Comparison of ENCODE assay signal across 8 mouse cellular contexts in genomic region chr10:75872025-75872914, GRCm38 (mm10). TPM values are rescaled to one million over a fixed set of nuclear protein-coding genes. Genes with fewer than 3 reads are reported as not detected.
DNase-seq lines count a peak whose midpoint lies in the region; ATAC-seq and TF ChIP-seq lines count a peak whose summit lies in the region.

No protein-coding gene starts in this region.

- H3K9me3 ChIP-seq in kidney, embryonic 16.5 days (ENCODE audit: low read length): no peaks in the 10 kb centered on the region
- H3K9me3 ChIP-seq in embryonic facial prominence, embryonic 12.5 days: no peaks in the 10 kb centered on the region
- no peaks in the 10 kb centered on the region for H3K9me3 ChIP-seq in intestine, embryonic 15.5 days
- no peaks in the 10 kb centered on the region for H3K9me3 ChIP-seq in midbrain, postnatal 0 days (ENCODE audit: low read length)

- peak overlapping the region; percentile 63 for H3K9ac ChIP-seq in kidney, embryonic 16.5 days (replicated peaks; ENCODE audit: low read length)
- no peak overlapping the region for H3K9ac ChIP-seq in embryonic facial prominence, embryonic 12.5 days
- H3K9ac ChIP-seq in intestine, embryonic 15.5 days: 0 out of 2 replicates have a peak overlapping the region, but pooled peaks have one; percentile 9
- peak overlapping the region; percentile 55; the same call in 1 of the 2 replicates for H3K9ac ChIP-seq in midbrain, postnatal 0 days (replicated peaks; ENCODE audit: low read length, poor library complexity, severe bottlenecking)

- H3K27ac ChIP-seq in kidney, embryonic 16.5 days (ENCODE audit: low read length): peak overlapping the region; percentile 7
- 0 out of 2 replicates have a peak overlapping the region, but pooled peaks have one; percentile 72 for H3K27ac ChIP-seq in embryonic facial prominence, embryonic 12.5 days
- no peak overlapping the region for H3K27ac ChIP-seq in intestine, embryonic 15.5 days
- peak overlapping the region; percentile 78; the same call in 1 of the 2 replicates for H3K27ac ChIP-seq in midbrain, postnatal 0 days (ENCODE audit: low read depth, low read length)

- peaks cover 11% of the 10 kb centered on the region; the same call in 1 of the 2 replicates for H3K4me1 ChIP-seq in kidney, embryonic 16.5 days (ENCODE audit: insufficient read depth, low read length)
- peaks cover 11% of the 10 kb centered on the region for H3K4me1 ChIP-seq in embryonic facial prominence, embryonic 12.5 days
- peaks cover 5% of the 10 kb centered on the region; the same call in 1 of the 2 replicates for H3K4me1 ChIP-seq in intestine, embryonic 15.5 days (replicated peaks)
- H3K4me1 ChIP-seq in midbrain, postnatal 0 days (ENCODE audit: insufficient read depth, low read length): peaks cover 4% of the 10 kb centered on the region; the same call in 1 of the 2 replicates

- TF ChIP-seq CTCF in midbrain, postnatal 0 days (IDR thresholded peaks at IDR 0.05): no peak

- WGBS in kidney, embryonic 16.5 days: 37% methylated on average over 10 of the region's 10 CpGs
- 34% methylated on average over 10 of the region's 10 CpGs for WGBS in embryonic facial prominence, embryonic 12.5 days
- 36% methylated on average over 10 of the region's 10 CpGs for WGBS in intestine, embryonic 15.5 days
- WGBS in midbrain, postnatal 0 days: 34% methylated on average over 10 of the region's 10 CpGs

- no peak for DNase-seq in kidney, postnatal 4 days
- no peak for DNase-seq in midbrain, postnatal 0 days (ENCODE audit: low spot score)
- no peak for DNase-seq in frontal cortex, postnatal 14 days (ENCODE audit: low spot score in 2 of 2)
- no peak for DNase-seq in thymus, adult 18-20 months
- DNase-seq in frontal cortex, adult 2 months (ENCODE audit: extremely low spot score in 1 of 2, low spot score in 1 of 2): no peak

- H3K27me3 ChIP-seq in kidney, embryonic 16.5 days (ENCODE audit: insufficient read depth, low read length): no peaks in the 10 kb centered on the region
- H3K27me3 ChIP-seq in embryonic facial prominence, embryonic 12.5 days: no peaks in the 10 kb centered on the region
- no peaks in the 10 kb centered on the region for H3K27me3 ChIP-seq in intestine, embryonic 15.5 days (replicated peaks)
- H3K27me3 ChIP-seq in midbrain, postnatal 0 days (ENCODE audit: insufficient read depth, low read length): no peaks in the 10 kb centered on the region

- peak overlapping the region; percentile 39 for H3K4me3 ChIP-seq in kidney, embryonic 16.5 days (ENCODE audit: low read length)
- peak overlapping the region; percentile 33 for H3K4me3 ChIP-seq in embryonic facial prominence, embryonic 12.5 days
- H3K4me3 ChIP-seq in intestine, embryonic 15.5 days (replicated peaks): peak overlapping the region; percentile 32
- H3K4me3 ChIP-seq in midbrain, postnatal 0 days (ENCODE audit: low read depth, low read length): peak overlapping the region; percentile 31

- peak overlapping the region; percentile 71 for H3K4me2 ChIP-seq in kidney, embryonic 16.5 days (replicated peaks; ENCODE audit: low read depth, low read length)
- H3K4me2 ChIP-seq in embryonic facial prominence, embryonic 12.5 days (replicated peaks): peak overlapping the region; percentile 57
- H3K4me2 ChIP-seq in intestine, embryonic 15.5 days (replicated peaks): peak overlapping the region; percentile 70
- peak overlapping the region; percentile 67 for H3K4me2 ChIP-seq in midbrain, postnatal 0 days (ENCODE audit: low read depth, low read length, poor library complexity, severe bottlenecking)

- no peaks in the 10 kb centered on the region for H3K36me3 ChIP-seq in kidney, embryonic 16.5 days (ENCODE audit: insufficient read depth, low read length)
- no peaks in the 10 kb centered on the region for H3K36me3 ChIP-seq in embryonic facial prominence, embryonic 12.5 days
- no peaks in the 10 kb centered on the region for H3K36me3 ChIP-seq in intestine, embryonic 15.5 days
- no peaks in the 10 kb centered on the region for H3K36me3 ChIP-seq in midbrain, postnatal 0 days (ENCODE audit: insufficient read depth, low read length)

- ATAC-seq in kidney, embryonic 16.5 days (ENCODE audit: low FRiP score, low TSS enrichment): no peak
- ATAC-seq in embryonic facial prominence, embryonic 12.5 days (ENCODE audit: insufficient number of reproducible peaks, insufficient read depth, low FRiP score, low TSS enrichment): no peak
- ATAC-seq in intestine, embryonic 15.5 days: no peak; the same call in 1 of the 2 replicates
- ATAC-seq in midbrain, postnatal 0 days (ENCODE audit: low FRiP score): no peak

RNA-seq across cellular contexts. Expression of gene Mif, which starts 12.2 kb away (rescaled TPM):
- 2,002 and 2,111 TPM in 2 replicates for polyA plus RNA-seq in kidney, embryonic 16.5 days (2015; fragmentation: Nextera tagmentation; extraction: Ambion mirVana)
- polyA plus RNA-seq in embryonic facial prominence, embryonic 12.5 days (2016; fragmentation: Nextera tagmentation; extraction: Ambion mirVana): 1,615 and 1,742 TPM in 2 replicates
- polyA plus RNA-seq in intestine, embryonic 15.5 days (2015; fragmentation: Nextera tagmentation; extraction: Ambion mirVana): 2,230 and 2,305 TPM in 2 replicates
- total RNA-seq in midbrain, postnatal 0 days (2014; rRNA removed): 736 and 976 TPM in 2 replicates
- 1,685 and 1,800 TPM in 2 replicates for polyA plus RNA-seq in midbrain, postnatal 0 days (2015; fragmentation: Nextera tagmentation; extraction: Ambion mirVana)
- 1,072 and 1,398 TPM in 2 replicates for polyA plus RNA-seq in frontal cortex, adult 2 months (2012; rRNA removed)

RNA-seq across cellular contexts. Expression of gene Derl3, which starts 20.9 kb away (rescaled TPM):
- polyA plus RNA-seq in kidney, embryonic 16.5 days (2015; fragmentation: Nextera tagmentation; extraction: Ambion mirVana): 4.0 and 4.4 TPM in 2 replicates
- polyA plus RNA-seq in embryonic facial prominence, embryonic 12.5 days (2016; fragmentation: Nextera tagmentation; extraction: Ambion mirVana): 3.2 and 3.9 TPM in 2 replicates
- polyA plus RNA-seq in intestine, embryonic 15.5 days (2015; fragmentation: Nextera tagmentation; extraction: Ambion mirVana): 4.4 and 8.5 TPM in 2 replicates
- total RNA-seq in midbrain, postnatal 0 days (2014; rRNA removed): 0.80 and 1.4 TPM in 2 replicates
- 0.58 and 1.4 TPM in 2 replicates for polyA plus RNA-seq in midbrain, postnatal 0 days (2015; fragmentation: Nextera tagmentation; extraction: Ambion mirVana)
- 5.3 and 6.5 TPM in 2 replicates for polyA plus RNA-seq in frontal cortex, adult 2 months (2012; rRNA removed)

RNA-seq across cellular contexts. Expression of gene Gstt2, which starts 35.0 kb away (rescaled TPM):
- polyA plus RNA-seq in kidney, embryonic 16.5 days (2015; fragmentation: Nextera tagmentation; extraction: Ambion mirVana): 53.0 and 56.2 TPM in 2 replicates
- 9.6 and 12.0 TPM in 2 replicates for polyA plus RNA-seq in embryonic facial prominence, embryonic 12.5 days (2016; fragmentation: Nextera tagmentation; extraction: Ambion mirVana)
- 57.5 and 63.1 TPM in 2 replicates for polyA plus RNA-seq in intestine, embryonic 15.5 days (2015; fragmentation: Nextera tagmentation; extraction: Ambion mirVana)
- total RNA-seq in midbrain, postnatal 0 days (2014; rRNA removed): 2.0 and 5.5 TPM in 2 replicates
- polyA plus RNA-seq in midbrain, postnatal 0 days (2015; fragmentation: Nextera tagmentation; extraction: Ambion mirVana): 7.7 and 10.7 TPM in 2 replicates
- polyA plus RNA-seq in frontal cortex, adult 2 months (2012; rRNA removed): 17.8 and 20.9 TPM in 2 replicates

RNA-seq across cellular contexts. Expression of gene Smarcb1, which starts 49.1 kb away (rescaled TPM):
- 239 and 250 TPM in 2 replicates for polyA plus RNA-seq in kidney, embryonic 16.5 days (2015; fragmentation: Nextera tagmentation; extraction: Ambion mirVana)
- polyA plus RNA-seq in embryonic facial prominence, embryonic 12.5 days (2016; fragmentation: Nextera tagmentation; extraction: Ambion mirVana): 269 TPM in 2 replicates
- 170 and 171 TPM in 2 replicates for polyA plus RNA-seq in intestine, embryonic 15.5 days (2015; fragmentation: Nextera tagmentation; extraction: Ambion mirVana)
- 145 and 147 TPM in 2 replicates for total RNA-seq in midbrain, postnatal 0 days (2014; rRNA removed)
- polyA plus RNA-seq in midbrain, postnatal 0 days (2015; fragmentation: Nextera tagmentation; extraction: Ambion mirVana): 205 and 219 TPM in 2 replicates
- polyA plus RNA-seq in frontal cortex, adult 2 months (2012; rRNA removed): 82.1 and 89.4 TPM in 2 replicates

RNA-seq across cellular contexts. Expression of gene Gstt4, which starts 49.9 kb away (rescaled TPM):
- not detected in 2 replicates for polyA plus RNA-seq in kidney, embryonic 16.5 days (2015; fragmentation: Nextera tagmentation; extraction: Ambion mirVana)
- polyA plus RNA-seq in embryonic facial prominence, embryonic 12.5 days (2016; fragmentation: Nextera tagmentation; extraction: Ambion mirVana): not detected in 2 replicates
- not detected in 2 replicates for polyA plus RNA-seq in intestine, embryonic 15.5 days (2015; fragmentation: Nextera tagmentation; extraction: Ambion mirVana)
- total RNA-seq in midbrain, postnatal 0 days (2014; rRNA removed): not detected in 2 replicates
- not detected in 2 replicates for polyA plus RNA-seq in midbrain, postnatal 0 days (2015; fragmentation: Nextera tagmentation; extraction: Ambion mirVana)
- not detected in 2 replicates for polyA plus RNA-seq in frontal cortex, adult 2 months (2012; rRNA removed)
